Mouse (Mus musculus) forebrain, embryonic 14.5 days (tissue): ENCODE data around the gene Reg1. TPM values are rescaled to one million over a fixed set of nuclear protein-coding genes. Genes with fewer than 3 reads are reported as not detected.

Experiments
- ATAC-seq: fragments of 200-750 bp; cut with Nextera tagmentation; 2 replicates; pipeline ENCODE4 v1.8.0; 2017; ENCODE audit warnings: mild to moderate bottlenecking, moderate library complexity
- DNase-seq: peaks from one replicate; pipeline ENCODE4 v3.0.0-alpha.2; 2015; ENCODE audit warnings: low spot score
- H3K27ac ChIP-seq: fragments of 300-500 bp; sonication (generic); 2 replicates; pipeline ENCODE4 v1.5.1; 2014; ENCODE audit warnings: low read depth, mild to moderate bottlenecking, control low read depth, low read length, moderate library complexity
- H3K27me3 ChIP-seq: fragments of 300-500 bp; sonication (generic); replicated peaks from 2 replicates; pipeline ENCODE4 v1.6.1; 2014; ENCODE audit warnings: low read length, control low read depth, mixed read lengths; ENCODE audit not compliant: control insufficient read depth, insufficient read depth
- H3K36me3 ChIP-seq: fragments of 300-500 bp; sonication (generic); 2 replicates; pipeline ENCODE4 v1.6.1; 2014; ENCODE audit warnings: low read length, control low read depth; ENCODE audit not compliant: control insufficient read depth, insufficient read depth
- H3K4me1 ChIP-seq: fragments of 300-500 bp; sonication (generic); 2 replicates; pipeline ENCODE4 v1.6.1; 2014; ENCODE audit warnings: antibody characterized with exemption, low read length, control low read depth; ENCODE audit not compliant: control insufficient read depth, insufficient read depth
- H3K4me2 ChIP-seq: fragments of 300-500 bp; sonication (generic); 2 replicates; pipeline ENCODE4 v1.6.1; 2014; ENCODE audit warnings: mild to moderate bottlenecking, control low read depth, low read length
- H3K4me3 ChIP-seq: fragments of 300-500 bp; sonication (generic); 2 replicates; pipeline ENCODE4 v1.5.1; 2014; ENCODE audit warnings: low read depth, low read length, control low read depth
- H3K9ac ChIP-seq: fragments of 300-500 bp; sonication (generic); 2 replicates; pipeline ENCODE4 v1.6.1; 2014; ENCODE audit warnings: mild to moderate bottlenecking, low read length, control low read depth, moderate library complexity
- H3K9me3 ChIP-seq: fragments of 300-500 bp; sonication (generic); replicated peaks from 2 replicates; pipeline ENCODE4 v1.6.1; 2016; ENCODE audit warnings: low read length, control low read depth, mixed read lengths; ENCODE audit not compliant: control insufficient read depth
- WGBS: fragments of 180-500 bp; shearing (Covaris S2); extraction: QIAGEN DNeasy Blood & Tissue Kit; methylation state at CpG from one replicate; pipeline ENCODE4 v1.1.7; 2014; 5-methylcytosine and 5-hydroxymethylcytosine counted together
- polyA plus RNA-seq: library from polyadenylated mRNA; unstranded; fragments of >200 nt; fragmentation: Nextera tagmentation; extraction: Ambion mirVana; gene quantifications from 2 replicates; pipeline ENCODE4 v1.2.1, GENCODE M21; 2014

Gene Reg1
- polyA plus RNA-seq, 1 experiment from 2014 or later, result not detected

- Histone ChIP-seq H3K36me3 (no peaks in the 10 kb centered on the region), H3K4me1 (no peaks in the 10 kb centered on the region), H3K27ac (peak overlapping the region; percentile 29; the same call in 1 of the 2 replicates), H3K9me3 (no peaks in the 10 kb centered on the region), H3K27me3 (no peaks in the 10 kb centered on the region), H3K4me3 (no peak overlapping the region), H3K4me2 (no peak overlapping the region), H3K9ac (no peak overlapping the region)
- peak; percentile 72 for DNase-seq
- 21% methylated on average over 3 of the region's 3 CpGs for WGBS
- ATAC-seq, result peak; percentile 98
These were observed 37.8 kb downstream of the Reg1 start for GRCm38 (mm10) chr6:78460191-78460825.

- WGBS, result 90% methylated on average over 2 of the region's 2 CpGs
- Histone ChIP-seq H3K4me2 (no peak overlapping the region), H3K9me3 (no peaks in the 10 kb centered on the region), H3K27me3 (no peaks in the 10 kb centered on the region), H3K27ac (no peak overlapping the region), H3K4me1 (no peaks in the 10 kb centered on the region), H3K9ac (no peak overlapping the region), H3K36me3 (no peaks in the 10 kb centered on the region), H3K4me3 (no peak overlapping the region)
- no peak for DNase-seq
- ATAC-seq, result no peak
These were observed 39.8 kb downstream of the Reg1 start for GRCm38 (mm10) chr6:78462360-78462759.

GRCm38 (mm10) chr6:78463266-78463665, 40.8 kb downstream of the Reg1 start:
- no peak overlapping the region for H3K9ac ChIP-seq
- no peaks in the 10 kb centered on the region for H3K36me3 ChIP-seq
- H3K27ac ChIP-seq, result no peak overlapping the region
- no peaks in the 10 kb centered on the region for H3K27me3 ChIP-seq
- H3K4me1 ChIP-seq, result no peaks in the 10 kb centered on the region
- no peaks in the 10 kb centered on the region for H3K9me3 ChIP-seq
- no peak overlapping the region for H3K4me2 ChIP-seq
- H3K4me3 ChIP-seq, result no peak overlapping the region
- no peak for ATAC-seq
- 90% methylated on average over 2 of the region's 2 CpGs for WGBS
- DNase-seq, result peak; percentile 15

GRCm38 (mm10) chr6:78468772-78469171, 46.3 kb downstream of the Reg1 start, which contains the start of gene Reg3g:
Gene Reg3g, minus strand, starts transcription at chr6:78468872.
- DNase-seq (no peak), ATAC-seq (no peak)
- H3K27ac ChIP-seq, result no peak within 1 kb of the TSS
- H3K27me3 ChIP-seq, result no peaks in the 10 kb centered on the region
- no peaks in the 10 kb centered on the region for H3K36me3 ChIP-seq
- no peak within 1 kb of the TSS for H3K4me2 ChIP-seq
- H3K4me3 ChIP-seq, result no peak within 1 kb of the TSS
- H3K4me1 ChIP-seq, result no peaks in the 10 kb centered on the region
- no peak within 1 kb of the TSS for H3K9ac ChIP-seq
- WGBS, result 88% methylated on average over 2 of the region's 2 CpGs
- H3K9me3 ChIP-seq, result no peaks in the 10 kb centered on the region

GRCm38 (mm10) chr6:78469287-78469686, 46.8 kb downstream of the Reg1 start:
- DNase-seq, result no peak
- Histone ChIP-seq H3K27me3 (no peaks in the 10 kb centered on the region), H3K9me3 (no peaks in the 10 kb centered on the region), H3K4me3 (no peak overlapping the region), H3K9ac (no peak overlapping the region), H3K36me3 (no peaks in the 10 kb centered on the region), H3K4me1 (no peaks in the 10 kb centered on the region), H3K27ac (no peak overlapping the region), H3K4me2 (no peak overlapping the region)
- ATAC-seq, result no peak
- 81% methylated on average over 3 of the region's 3 CpGs for WGBS

Other genes with a start within 250 kb of the Reg1 start
- not detected in 2 replicates for gene Reg3b, start 52.1 kb upstream of the Reg1 start, polyA plus RNA-seq
- gene Reg3d, start 43.8 kb upstream of the Reg1 start, polyA plus RNA-seq, result not detected in 2 replicates
- not detected in 2 replicates for gene Reg3a, start 42.0 kb upstream of the Reg1 start, polyA plus RNA-seq
- gene Reg2, start 27.1 kb upstream of the Reg1 start, polyA plus RNA-seq, result not detected in 2 replicates
- gene Reg3g, start 46.2 kb downstream of the Reg1 start, polyA plus RNA-seq, result not detected in 2 replicates